Mouse (Mus musculus) liver, adult 2 months (tissue): ENCODE results near the gene Ctnnbl1. TPM values are rescaled to one million over a fixed set of nuclear protein-coding genes. Genes with fewer than 3 reads are reported as not detected.

ENCODE experiments used
- DNase-seq: peaks from one replicate; pipeline ENCODE4 v3.0.0-alpha.2; 2011; ENCODE audit warnings: low read depth, low spot score; ENCODE audit errors: extremely low read depth
- H3K27ac ChIP-seq: fragments of 200-500 bp; replicated peaks from 2 replicates; pipeline ENCODE4 v1.5.1; 2012; ENCODE audit warnings: low read depth, mild to moderate bottlenecking, control low read depth, inconsistent platforms, low read length; ENCODE audit not compliant: insufficient read depth
- H3K27me3 ChIP-seq: fragments of 200-500 bp; 2 replicates; pipeline ENCODE4 v1.6.1; 2012; ENCODE audit warnings: mild to moderate bottlenecking, moderate library complexity, low read length, inconsistent platforms; ENCODE audit not compliant: control insufficient read depth, insufficient read depth
- H3K36me3 ChIP-seq: fragments of 200-500 bp; 2 replicates; pipeline ENCODE4 v1.6.1; 2012; ENCODE audit warnings: low read length, inconsistent platforms; ENCODE audit not compliant: control insufficient read depth, insufficient read depth
- H3K4me1 ChIP-seq: fragments of 200-500 bp; 2 replicates; pipeline ENCODE4 v1.6.1; 2011; ENCODE audit warnings: low read length; ENCODE audit not compliant: control insufficient read depth, insufficient read depth
- H3K4me3 ChIP-seq: fragments of 200-500 bp; 2 replicates; pipeline ENCODE4 v1.5.1; 2011; ENCODE audit warnings: low read depth, mild to moderate bottlenecking, control low read depth, low read length, moderate library complexity; ENCODE audit not compliant: insufficient read depth
- H3K79me2 ChIP-seq: fragments of 200-500 bp; 2 replicates; pipeline ENCODE4 v1.6.1; 2012; ENCODE audit warnings: inconsistent platforms, mild to moderate bottlenecking, low read length, moderate library complexity; ENCODE audit not compliant: control insufficient read depth, insufficient read depth
- H3K9ac ChIP-seq: fragments of 200-500 bp; 2 replicates; pipeline ENCODE4 v1.6.1; 2012; ENCODE audit warnings: low read depth, mild to moderate bottlenecking, control low read depth, inconsistent platforms, low read length
- CTCF ChIP-seq: fragments of 200-500 bp; IDR thresholded peaks from 2 replicates; pipeline ENCODE4 v1.5.1; 2011; ENCODE audit warnings: low read depth, low read length, control low read depth
- POLR2A ChIP-seq: fragments of 200-500 bp; IDR thresholded peaks from 2 replicates; pipeline ENCODE4 v1.6.1; 2011; ENCODE audit warnings: low read length, control low read depth; ENCODE audit not compliant: insufficient read depth; ENCODE audit errors: extremely low read depth
- WGBS: fragments of 180-500 bp; shearing (Covaris S2); methylation state at CpG from one replicate; pipeline ENCODE4 v1.1.7; 2018; 5-methylcytosine and 5-hydroxymethylcytosine counted together
- polyA plus RNA-seq: library from polyadenylated mRNA; depleted of rRNA; stranded (reverse); fragments of >200 nt; gene quantifications from 2 replicates; pipeline ENCODE4 v1.2.3, GENCODE M21; 2012
- total RNA-seq: library from RNA; depleted of rRNA; stranded (reverse); fragments of >200 nt; gene quantifications from 2 replicates; pipeline ENCODE4 v1.2.3, GENCODE M21; 2014

Ctnnbl1 gene
- total and polyA plus RNA-seq, 2 experiments, result 10.1 to 14.4 TPM

DNA sequence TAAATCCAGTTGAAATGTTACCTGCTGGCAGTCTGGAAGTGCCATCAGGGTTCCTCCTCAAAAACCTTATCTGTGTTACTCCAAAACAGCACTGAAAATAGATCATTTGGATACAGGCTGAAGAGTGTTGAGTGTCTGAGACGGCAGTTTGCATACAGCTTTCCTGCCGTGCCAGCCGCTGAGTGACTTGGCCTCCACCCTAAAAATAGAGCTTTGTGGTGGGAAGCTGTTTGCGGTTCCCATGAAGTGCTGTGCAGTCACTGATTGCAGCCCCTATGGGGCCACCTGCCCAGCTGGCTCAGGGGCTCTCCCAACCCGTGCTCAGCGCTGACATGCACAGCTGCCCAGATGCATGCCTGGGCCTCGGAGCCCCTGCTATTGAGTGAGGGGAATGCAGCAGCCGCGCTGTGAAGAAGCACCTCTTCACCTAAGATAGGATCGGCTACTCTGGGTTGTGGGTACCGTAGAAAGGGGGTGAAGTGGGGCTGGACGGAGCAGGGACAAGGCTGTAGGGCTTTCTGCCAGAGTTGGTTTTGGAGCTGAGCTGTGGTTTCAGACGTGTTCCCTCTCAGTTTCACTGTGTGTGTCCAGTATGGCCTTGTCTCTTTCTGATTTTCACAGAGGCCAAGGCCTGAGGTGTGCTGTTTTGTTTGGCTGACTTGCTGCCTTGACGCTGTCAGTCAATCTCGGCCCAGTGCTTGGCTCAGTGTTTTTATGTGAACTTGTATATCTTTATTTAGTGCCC is 81.5 kb downstream of the Ctnnbl1 start:
- WGBS, result 64% methylated on average over 15 of the region's 15 CpGs
- DNase-seq, result peak; percentile 88
- H3K27me3 ChIP-seq, result no peaks in the 10 kb centered on the region

GRCm38 (mm10) chr2:157819401-157819800 is 82.2 kb downstream of the Ctnnbl1 start:
- Histone ChIP-seq H3K27me3 (no peaks in the 10 kb centered on the region), H3K4me1 (peaks cover 8% of the 10 kb centered on the region), H3K9ac (no peak overlapping the region), H3K36me3 (peaks cover 3% of the 10 kb centered on the region), H3K79me2 (no peaks in the 10 kb centered on the region), H3K27ac (no peak overlapping the region), H3K4me3 (no peak overlapping the region)
- 96% methylated on average over 12 of the region's 12 CpGs for WGBS
- no peak for TF ChIP-seq CTCF
- no peak for TF ChIP-seq POLR2A
- DNase-seq, result no peak

More for the DNA sequence above, 81.5 kb downstream of the Ctnnbl1 start:
- TF ChIP-seq CTCF, result no peak
- no peak for TF ChIP-seq POLR2A
- H3K36me3 ChIP-seq, result peaks cover 5% of the 10 kb centered on the region
- H3K9ac ChIP-seq, result no peak overlapping the region
- no peak overlapping the region for H3K27ac ChIP-seq
- H3K79me2 ChIP-seq, result no peaks in the 10 kb centered on the region
- H3K4me3 ChIP-seq, result no peak overlapping the region
- H3K4me1 ChIP-seq, result peaks cover 8% of the 10 kb centered on the region

- H3K9ac ChIP-seq, result no peak overlapping the region
- no peak for DNase-seq
- peaks cover 3% of the 10 kb centered on the region for H3K36me3 ChIP-seq
- no peak overlapping the region for H3K4me3 ChIP-seq
- no peaks in the 10 kb centered on the region for H3K27me3 ChIP-seq
- no peak overlapping the region for H3K27ac ChIP-seq
- WGBS, result 95% methylated on average over 4 of the region's 4 CpGs
- peaks cover 8% of the 10 kb centered on the region for H3K4me1 ChIP-seq
- TF ChIP-seq POLR2A, result no peak
- TF ChIP-seq CTCF, result no peak
- H3K79me2 ChIP-seq, result no peaks in the 10 kb centered on the region
Measured at GRCm38 (mm10) chr2:157821259-157821658, 84.1 kb downstream of the Ctnnbl1 start.

DNA sequence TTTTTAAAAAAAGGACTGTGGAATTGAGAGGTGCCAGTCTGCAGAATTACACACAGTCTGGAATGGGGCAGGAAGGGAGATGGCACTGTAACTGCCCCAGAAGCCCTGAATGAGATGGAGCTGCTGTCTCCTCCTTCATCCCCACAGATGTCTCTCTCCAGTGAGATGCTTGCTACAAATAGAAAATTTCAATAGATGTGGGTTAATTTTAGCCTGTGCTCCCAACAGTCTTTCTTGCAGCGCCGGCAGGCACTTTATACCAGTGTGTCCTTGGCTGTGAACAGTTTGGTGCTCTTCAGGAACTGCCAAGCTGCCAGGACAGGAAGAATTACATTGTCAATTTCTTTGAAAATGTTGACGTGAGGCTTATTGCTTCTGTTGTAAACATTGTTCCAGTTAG is 86.3 kb downstream of the Ctnnbl1 start:
- no peaks in the 10 kb centered on the region for H3K79me2 ChIP-seq
- peaks cover 2% of the 10 kb centered on the region for H3K4me1 ChIP-seq
- WGBS, result 95% methylated on average over 3 of the region's 3 CpGs
- no peaks in the 10 kb centered on the region for H3K27me3 ChIP-seq
- TF ChIP-seq POLR2A, result no peak
- TF ChIP-seq CTCF, result no peak
- no peak overlapping the region for H3K4me3 ChIP-seq
- DNase-seq, result no peak
- H3K9ac ChIP-seq, result no peak overlapping the region
- peaks cover 3% of the 10 kb centered on the region for H3K36me3 ChIP-seq
- no peak overlapping the region for H3K27ac ChIP-seq

DNA sequence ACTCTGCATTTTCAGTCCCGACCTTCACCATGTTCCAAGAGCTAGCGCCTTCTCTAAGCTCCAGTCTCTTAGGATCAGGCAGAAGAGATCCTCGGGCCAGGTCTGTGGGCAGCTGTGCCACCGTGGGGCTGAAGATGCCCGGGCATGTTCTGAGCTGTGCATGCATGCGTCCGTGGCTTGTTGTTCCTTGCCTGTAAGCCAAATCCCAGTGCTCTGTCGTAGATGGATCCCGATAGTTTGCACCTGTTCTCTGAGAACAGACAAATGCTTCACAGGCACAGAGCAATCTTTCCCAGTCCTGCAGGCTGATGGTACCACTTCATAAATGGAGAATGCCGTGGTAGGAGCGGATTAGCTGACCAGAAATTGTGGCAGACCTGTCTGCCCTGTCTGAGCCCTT is 87.0 kb downstream of the Ctnnbl1 start:
- TF ChIP-seq POLR2A (no peak), CTCF (no peak)
- H3K4me1 ChIP-seq, result peaks cover 2% of the 10 kb centered on the region
- H3K9ac ChIP-seq, result no peak overlapping the region
- no peak overlapping the region for H3K27ac ChIP-seq
- no peak overlapping the region for H3K4me3 ChIP-seq
- 98% methylated on average over 11 of the region's 11 CpGs for WGBS
- H3K79me2 ChIP-seq, result no peaks in the 10 kb centered on the region
- no peaks in the 10 kb centered on the region for H3K27me3 ChIP-seq
- peaks cover 3% of the 10 kb centered on the region for H3K36me3 ChIP-seq
- no peak for DNase-seq

GRCm38 (mm10) chr2:157830101-157830500 is 92.9 kb downstream of the Ctnnbl1 start:
- no peak overlapping the region for H3K27ac ChIP-seq
- no peak overlapping the region for H3K4me3 ChIP-seq
- no peak overlapping the region for H3K9ac ChIP-seq
- TF ChIP-seq CTCF (no peak), POLR2A (no peak)
- DNase-seq, result no peak
- H3K36me3 ChIP-seq, result no peaks in the 10 kb centered on the region
- H3K79me2 ChIP-seq, result no peaks in the 10 kb centered on the region; the same call in 1 of the 2 replicates
- no peaks in the 10 kb centered on the region for H3K27me3 ChIP-seq
- H3K4me1 ChIP-seq, result peaks cover 12% of the 10 kb centered on the region
- WGBS, result 70% methylated on average over 6 of the region's 6 CpGs
